Mouse (Mus musculus) hindbrain, embryonic 12.5 days (tissue): ENCODE measurements at regions not wholly inside any gene's neighbourhood (a gene's known extent, or its start where the extent isn't known, plus 50 kb on each side); places are given as distances from the start of the nearest gene placed in this dataset.

Experiments
- ATAC-seq: fragments of 200-750 bp; cut with Nextera tagmentation; 2 replicates; pipeline ENCODE4 v1.8.0; 2017; ENCODE audit warnings: moderate TSS enrichment; ENCODE audit not compliant: low FRiP score
- H3K27ac ChIP-seq: fragments of 300-500 bp; sonication (generic); 2 replicates; pipeline ENCODE4 v1.5.1; 2016; ENCODE audit warnings: mild to moderate bottlenecking
- H3K27me3 ChIP-seq: fragments of 300-500 bp; sonication (generic); 2 replicates; pipeline ENCODE4 v1.6.1; 2016; ENCODE audit warnings: mild to moderate bottlenecking
- H3K36me3 ChIP-seq: fragments of 300-500 bp; sonication (generic); 2 replicates; pipeline ENCODE4 v1.6.1; 2016; ENCODE audit warnings: mild to moderate bottlenecking
- H3K4me1 ChIP-seq: fragments of 300-500 bp; sonication (generic); 2 replicates; pipeline ENCODE4 v1.6.1; 2016
- H3K4me2 ChIP-seq: fragments of 300-500 bp; sonication (generic); replicated peaks from 2 replicates; pipeline ENCODE4 v1.6.1; 2016; ENCODE audit warnings: mild to moderate bottlenecking
- H3K4me3 ChIP-seq: fragments of 300-500 bp; sonication (generic); 2 replicates; pipeline ENCODE4 v1.5.1; 2016; ENCODE audit warnings: mild to moderate bottlenecking
- H3K9ac ChIP-seq: fragments of 300-500 bp; sonication (generic); 2 replicates; pipeline ENCODE4 v1.6.1; 2016; ENCODE audit warnings: mild to moderate bottlenecking, moderate library complexity
- H3K9me3 ChIP-seq: fragments of 300-500 bp; sonication (generic); replicated peaks from 2 replicates; pipeline ENCODE4 v1.6.1; 2016; ENCODE audit warnings: mild to moderate bottlenecking
- WGBS: fragments of 180-500 bp; shearing (Covaris S2); methylation state at CpG from one replicate; pipeline ENCODE4 v1.1.7; 2016; 5-methylcytosine and 5-hydroxymethylcytosine counted together

DNA sequence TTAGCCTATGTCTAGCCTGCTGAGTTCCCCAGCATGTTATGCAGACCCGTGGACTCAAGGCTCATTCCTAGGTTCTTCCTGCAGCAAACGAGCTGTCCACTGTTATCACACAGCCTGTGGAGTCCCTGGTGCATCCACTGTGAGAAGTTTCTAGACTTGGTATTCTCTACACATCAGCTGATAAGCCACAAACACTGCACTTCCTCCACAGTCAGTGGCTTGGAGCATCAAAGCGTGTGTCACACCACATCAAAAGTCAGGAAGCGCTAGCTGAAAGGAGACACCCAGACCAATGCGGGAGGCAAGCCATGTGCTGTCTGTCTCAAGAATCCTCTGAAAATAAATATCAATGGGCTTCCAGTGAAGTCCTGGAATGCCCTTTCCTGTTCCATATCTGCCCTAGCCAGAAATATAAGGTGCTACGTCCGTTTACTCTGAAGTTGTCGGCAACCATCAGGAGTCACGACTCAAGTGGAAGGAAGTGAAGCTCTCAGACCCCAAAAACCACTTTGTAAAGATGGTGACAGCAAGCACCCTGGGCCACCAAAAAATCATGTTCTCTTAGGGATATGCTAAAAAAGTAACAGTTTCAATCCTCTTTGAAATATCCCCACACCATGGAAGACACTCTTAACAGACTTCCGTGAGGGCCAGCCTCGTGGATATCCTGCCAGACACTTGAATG, 227.7 kb downstream of the Adgrl2 start:
- 76% methylated on average over 11 of the region's 11 CpGs for WGBS
- H3K36me3 ChIP-seq: no peaks in the 10 kb centered on the region
- no peak for ATAC-seq
- H3K27ac ChIP-seq: no peak overlapping the region
- H3K4me3 ChIP-seq: no peak overlapping the region
- H3K4me2 ChIP-seq: no peak overlapping the region
- H3K4me1 ChIP-seq: no peaks in the 10 kb centered on the region
- no peak overlapping the region for H3K9ac ChIP-seq
- no peaks in the 10 kb centered on the region for H3K27me3 ChIP-seq
- no peaks in the 10 kb centered on the region for H3K9me3 ChIP-seq

GRCm38 (mm10) chr3:148761586-148761985, 228.8 kb downstream of the Adgrl2 start:
- Histone ChIP-seq H3K9ac (no peak overlapping the region), H3K27me3 (no peaks in the 10 kb centered on the region), H3K36me3 (no peaks in the 10 kb centered on the region), H3K9me3 (no peaks in the 10 kb centered on the region), H3K4me1 (no peaks in the 10 kb centered on the region), H3K4me2 (no peak overlapping the region), H3K27ac (no peak overlapping the region), H3K4me3 (no peak overlapping the region)
- ATAC-seq: no peak

DNA sequence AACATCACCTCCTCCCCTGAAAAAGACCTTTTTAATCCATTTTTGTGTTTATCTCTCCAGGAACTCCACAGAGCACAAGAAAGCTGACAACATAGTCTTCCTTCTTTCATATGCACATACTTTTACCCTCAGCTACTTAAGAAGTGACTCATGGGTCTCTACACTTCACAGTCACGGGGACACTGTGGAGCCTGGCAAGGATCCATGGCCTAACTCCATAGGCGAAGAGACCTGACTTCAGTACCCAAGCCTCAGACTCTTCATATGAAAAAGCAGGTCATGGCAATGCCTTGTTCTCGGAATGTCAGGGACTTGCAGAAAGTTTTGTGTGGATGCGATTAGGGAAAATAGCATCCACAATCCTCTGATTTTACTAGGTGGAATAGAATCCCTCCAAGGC, 230.9 kb downstream of the Adgrl2 start:
- no peak for ATAC-seq
- Histone ChIP-seq H3K9me3 (no peaks in the 10 kb centered on the region), H3K36me3 (no peaks in the 10 kb centered on the region), H3K27me3 (no peaks in the 10 kb centered on the region), H3K9ac (no peak overlapping the region), H3K4me1 (no peaks in the 10 kb centered on the region), H3K4me2 (no peak overlapping the region), H3K4me3 (no peak overlapping the region), H3K27ac (no peak overlapping the region)
- 87% methylated on average over 4 of the region's 4 CpGs for WGBS

DNA sequence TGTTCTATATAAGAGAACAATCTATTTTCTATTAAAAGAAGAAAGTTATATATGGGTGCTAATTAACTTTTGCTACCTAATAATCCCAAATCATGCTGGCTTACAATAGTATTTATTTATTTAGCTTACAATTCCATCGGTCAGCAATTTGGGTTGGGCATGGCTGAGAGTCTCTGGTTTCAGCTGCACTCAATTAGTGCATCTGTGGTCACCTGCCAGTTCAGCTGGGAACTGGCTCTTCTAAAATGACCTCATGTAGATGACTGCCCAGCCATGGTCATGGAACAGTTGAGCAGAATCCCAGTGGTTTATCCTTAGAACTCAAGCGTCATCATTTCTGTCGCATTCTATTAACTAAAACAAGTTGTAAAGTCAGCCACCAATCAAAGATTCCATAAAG, 244.1 kb downstream of the Adgrl2 start:
- Histone ChIP-seq H3K9me3 (no peaks in the 10 kb centered on the region), H3K36me3 (no peaks in the 10 kb centered on the region), H3K27ac (no peak overlapping the region), H3K4me1 (no peaks in the 10 kb centered on the region), H3K4me3 (no peak overlapping the region), H3K27me3 (no peaks in the 10 kb centered on the region), H3K4me2 (no peak overlapping the region), H3K9ac (no peak overlapping the region)
- 91% methylated on average over 3 of the region's 3 CpGs for WGBS
- no peak for ATAC-seq

- WGBS: 52% methylated on average over 2 of the region's 2 CpGs
- Histone ChIP-seq H3K4me1 (no peaks in the 10 kb centered on the region), H3K9ac (no peak overlapping the region), H3K27ac (no peak overlapping the region), H3K4me3 (no peak overlapping the region), H3K4me2 (no peak overlapping the region), H3K27me3 (no peaks in the 10 kb centered on the region), H3K9me3 (no peaks in the 10 kb centered on the region), H3K36me3 (no peaks in the 10 kb centered on the region)
- ATAC-seq: no peak
Observed at GRCm38 (mm10) chr3:148744651-148745050, 245.7 kb downstream of the Adgrl2 start.

- H3K4me2 ChIP-seq: no peak overlapping the region
- ATAC-seq: no peak
- peaks cover 3% of the 10 kb centered on the region; the same call in 1 of the 2 replicates for H3K4me1 ChIP-seq
- no peaks in the 10 kb centered on the region for H3K36me3 ChIP-seq
- WGBS: 73% methylated on average over 13 of the region's 13 CpGs
- H3K9ac ChIP-seq: no peak overlapping the region
- no peak overlapping the region for H3K4me3 ChIP-seq
- H3K27me3 ChIP-seq: no peaks in the 10 kb centered on the region
- no peaks in the 10 kb centered on the region for H3K9me3 ChIP-seq
- H3K27ac ChIP-seq: no peak overlapping the region
Observed at GRCm38 (mm10) chr3:148734194-148734749, 256.1 kb downstream of the Adgrl2 start.

DNA sequence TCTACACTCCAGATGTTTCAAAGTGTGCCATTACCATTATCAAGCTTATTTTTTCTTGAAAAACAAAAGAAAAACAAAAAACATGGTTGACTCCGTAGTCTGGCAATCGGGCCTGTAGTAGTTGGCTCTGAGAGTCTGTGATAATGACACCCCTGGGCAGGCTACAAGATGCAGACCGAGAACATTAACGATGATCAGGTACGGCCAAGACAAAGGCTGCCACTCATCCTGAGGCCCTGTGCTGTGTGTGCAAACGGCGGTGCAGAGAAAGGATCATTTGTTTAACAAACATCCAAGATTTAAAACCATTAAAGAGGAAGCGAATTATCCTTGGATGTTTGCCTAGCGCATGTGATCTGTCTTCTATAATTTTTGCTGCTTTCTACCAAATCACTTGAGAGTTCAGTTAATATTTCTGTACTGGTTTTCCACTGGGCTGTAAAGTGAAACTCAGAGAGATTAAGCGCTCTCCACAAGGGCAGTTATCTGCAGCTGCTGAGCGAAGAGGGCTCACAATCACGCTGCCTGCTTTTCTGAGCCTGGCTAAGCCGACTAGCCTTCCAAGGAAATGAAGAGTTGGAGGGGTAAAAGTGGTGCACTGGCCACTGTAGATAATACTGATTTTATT, 257.0 kb downstream of the Adgrl2 start:
- no peak overlapping the region for H3K9ac ChIP-seq
- H3K9me3 ChIP-seq: no peaks in the 10 kb centered on the region
- H3K27ac ChIP-seq: no peak overlapping the region
- WGBS: 69% methylated on average over 13 of the region's 13 CpGs
- peaks cover 7% of the 10 kb centered on the region; the same call in 1 of the 2 replicates for H3K4me1 ChIP-seq
- H3K36me3 ChIP-seq: no peaks in the 10 kb centered on the region
- no peak overlapping the region for H3K4me3 ChIP-seq
- H3K27me3 ChIP-seq: no peaks in the 10 kb centered on the region
- ATAC-seq: no peak
- H3K4me2 ChIP-seq: no peak overlapping the region

GRCm38 (mm10) chr3:148731436-148731835, 258.9 kb downstream of the Adgrl2 start:
- Histone ChIP-seq H3K4me3 (no peak overlapping the region), H3K9me3 (no peaks in the 10 kb centered on the region), H3K4me1 (peaks cover 9% of the 10 kb centered on the region; the same call in 1 of the 2 replicates), H3K36me3 (no peaks in the 10 kb centered on the region), H3K4me2 (no peak overlapping the region), H3K27me3 (no peaks in the 10 kb centered on the region), H3K27ac (no peak overlapping the region), H3K9ac (no peak overlapping the region)
- no peak for ATAC-seq
- 91% methylated on average over 3 of the region's 3 CpGs for WGBS

- Histone ChIP-seq H3K36me3 (no peaks in the 10 kb centered on the region), H3K27me3 (no peaks in the 10 kb centered on the region), H3K4me1 (peaks cover 9% of the 10 kb centered on the region; the same call in 1 of the 2 replicates), H3K4me2 (no peak overlapping the region), H3K4me3 (no peak overlapping the region), H3K27ac (no peak overlapping the region), H3K9me3 (no peaks in the 10 kb centered on the region), H3K9ac (no peak overlapping the region)
- 70% methylated on average over 7 of the region's 7 CpGs for WGBS
- no peak for ATAC-seq
Observed at GRCm38 (mm10) chr3:148729242-148729680, 261.1 kb downstream of the Adgrl2 start.

DNA sequence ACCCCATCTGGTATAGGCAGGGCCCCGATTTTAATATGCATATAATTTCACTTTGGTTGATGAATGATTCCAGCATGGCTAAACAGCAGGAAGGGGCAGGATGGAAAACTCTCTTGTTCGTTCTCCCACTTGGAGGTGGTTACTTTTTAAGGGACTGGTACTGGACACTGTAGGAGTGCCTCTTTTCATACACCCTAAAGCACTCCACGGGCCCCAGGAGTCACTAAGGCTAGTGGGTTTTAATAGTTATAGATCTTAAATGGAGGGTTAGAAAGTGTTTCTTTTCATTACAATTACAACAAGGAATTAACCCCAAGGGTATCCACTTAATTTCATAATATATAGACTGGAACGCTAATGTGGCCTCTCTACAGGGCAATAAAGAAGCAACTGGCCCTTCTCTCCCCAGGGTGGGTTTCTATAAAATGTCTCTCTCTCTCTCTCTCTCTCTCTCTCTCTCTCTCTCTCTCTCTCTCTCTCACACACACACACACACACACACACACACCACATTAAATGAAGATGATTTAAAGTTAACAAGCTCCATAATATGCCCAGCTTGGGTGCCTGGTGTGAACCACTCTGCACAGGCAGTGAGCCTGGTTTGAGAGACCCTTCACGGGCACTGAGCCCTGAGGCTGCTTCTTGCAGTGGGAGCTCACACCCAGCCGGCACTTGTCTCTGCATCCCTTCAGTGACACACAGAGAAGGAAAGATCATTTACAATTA, 261.7 kb downstream of the Adgrl2 start:
- H3K9ac ChIP-seq: no peak overlapping the region
- no peak overlapping the region for H3K4me2 ChIP-seq
- no peaks in the 10 kb centered on the region for H3K9me3 ChIP-seq
- ATAC-seq: no peak
- no peaks in the 10 kb centered on the region for H3K36me3 ChIP-seq
- H3K4me1 ChIP-seq: peaks cover 9% of the 10 kb centered on the region; the same call in 1 of the 2 replicates
- 77% methylated on average over 6 of the region's 6 CpGs for WGBS
- H3K27ac ChIP-seq: no peak overlapping the region
- no peaks in the 10 kb centered on the region for H3K27me3 ChIP-seq
- no peak overlapping the region for H3K4me3 ChIP-seq

- no peak for ATAC-seq
- no peak overlapping the region for H3K4me3 ChIP-seq
- WGBS: 55% methylated on average over 10 of the region's 10 CpGs
Observed at GRCm38 (mm10) chr3:148726596-148727331, 263.6 kb downstream of the Adgrl2 start.

DNA sequence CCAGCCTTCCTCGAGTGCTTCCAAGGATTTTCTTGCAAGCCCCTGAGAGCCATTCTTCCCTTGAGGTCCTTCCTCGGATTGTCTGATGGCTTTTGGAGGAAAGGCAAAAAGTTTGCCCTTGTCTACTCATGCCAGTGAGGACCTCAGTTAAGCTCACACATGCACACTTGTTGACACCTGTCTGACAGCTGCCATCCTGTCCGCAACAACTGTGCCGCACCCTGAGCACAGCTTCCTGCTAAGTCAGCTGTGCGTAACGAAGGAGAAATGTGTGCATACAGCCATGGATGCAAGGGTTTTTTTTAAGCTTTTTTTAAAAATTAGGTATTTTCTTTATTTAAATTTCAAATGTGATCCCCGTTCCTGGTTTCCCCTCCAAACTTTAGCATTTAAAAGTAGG, 293.8 kb downstream of the Adgrl2 start:
- H3K9ac ChIP-seq: no peak overlapping the region
- H3K4me1 ChIP-seq: no peaks in the 10 kb centered on the region
- no peak overlapping the region for H3K4me2 ChIP-seq
- no peak overlapping the region for H3K4me3 ChIP-seq
- H3K36me3 ChIP-seq: no peaks in the 10 kb centered on the region
- no peaks in the 10 kb centered on the region for H3K27me3 ChIP-seq
- 77% methylated on average over 7 of the region's 7 CpGs for WGBS
- ATAC-seq: no peak
- H3K9me3 ChIP-seq: no peaks in the 10 kb centered on the region
- no peak overlapping the region for H3K27ac ChIP-seq

More at GRCm38 (mm10) chr3:148726596-148727331, 263.6 kb downstream of the Adgrl2 start:
- Histone ChIP-seq H3K27me3 (no peaks in the 10 kb centered on the region), H3K9ac (no peak overlapping the region), H3K9me3 (no peaks in the 10 kb centered on the region), H3K27ac (no peak overlapping the region), H3K4me1 (peaks cover 9% of the 10 kb centered on the region; the same call in 1 of the 2 replicates), H3K4me2 (no peak overlapping the region), H3K36me3 (no peaks in the 10 kb centered on the region)
